ENCODE assay signal across 8 mouse cellular contexts in genomic region chr12:85629661-85630481, GRCm38 (mm10). TPM values are rescaled to one million over a fixed set of nuclear protein-coding genes. Genes with fewer than 3 reads are reported as not detected.
DNase-seq lines count a peak whose midpoint lies in the region; ATAC-seq and TF ChIP-seq lines count a peak whose summit lies in the region.

No protein-coding gene starts in this region.

- DNase-seq in cerebellum, postnatal 10 days, result peak; percentile 42 to 64
- peak; percentile 58 to 68 for DNase-seq in heart, postnatal 36 days
- DNase-seq in urinary bladder, adult 2 months (ENCODE audit: low spot score), result no peak
- no peak for DNase-seq in layer of hippocampus, adult 8-10 months (ENCODE audit: low spot score in 2 of 2)

- no peaks in the 10 kb centered on the region for H3K36me3 ChIP-seq in liver, embryonic 16.5 days (ENCODE audit: control insufficient read depth, insufficient read depth)
- H3K36me3 ChIP-seq in liver, embryonic 12.5 days, result no peaks in the 10 kb centered on the region
- H3K36me3 ChIP-seq in intestine, postnatal 0 days (ENCODE audit: control insufficient read depth, insufficient read depth), result peaks cover 17% of the 10 kb centered on the region; the same call in 1 of the 2 replicates

- H3K27ac ChIP-seq in liver, embryonic 16.5 days (ENCODE audit: low read length), result no peak overlapping the region
- H3K27ac ChIP-seq in liver, embryonic 12.5 days, result no peak overlapping the region
- no peak overlapping the region for H3K27ac ChIP-seq in intestine, postnatal 0 days (ENCODE audit: low read depth, low read length)

- peak overlapping the region; percentile 28; the same call in 1 of the 2 replicates for H3K4me2 ChIP-seq in liver, embryonic 16.5 days (ENCODE audit: low read depth, low read length)
- no peak overlapping the region for H3K4me2 ChIP-seq in liver, embryonic 12.5 days
- no peak overlapping the region for H3K4me2 ChIP-seq in intestine, postnatal 0 days (replicated peaks; ENCODE audit: low read depth)

- WGBS in liver, embryonic 16.5 days (ENCODE audit: insufficient replicate concordance), result 37% methylated on average over 21 of the region's 21 CpGs
- WGBS in liver, embryonic 12.5 days (ENCODE audit: insufficient replicate concordance), result 61% methylated on average over 21 of the region's 21 CpGs
- WGBS in intestine, postnatal 0 days, result 68% methylated on average over 21 of the region's 21 CpGs

- ATAC-seq in liver, embryonic 16.5 days (ENCODE audit: low read depth), result no peak
- ATAC-seq in liver, embryonic 12.5 days, result no peak
- peak; percentile 91 for ATAC-seq in megakaryocyte progenitor cell, adult 5-6 weeks (replicated peaks; ENCODE audit: poor library complexity)
- ATAC-seq in intestine, postnatal 0 days, result no peak

- no peak overlapping the region for H3K9ac ChIP-seq in liver, embryonic 16.5 days (ENCODE audit: low read depth, low read length)
- H3K9ac ChIP-seq in liver, embryonic 12.5 days, result no peak overlapping the region
- no peak overlapping the region for H3K9ac ChIP-seq in intestine, postnatal 0 days (ENCODE audit: low read depth, low read length)

- no peak overlapping the region for H3K4me3 ChIP-seq in liver, embryonic 16.5 days (ENCODE audit: low read depth, low read length)
- H3K4me3 ChIP-seq in liver, embryonic 12.5 days, result no peak overlapping the region
- H3K4me3 ChIP-seq in intestine, postnatal 0 days (ENCODE audit: low read depth, low read length), result no peak overlapping the region

- no peak for TF ChIP-seq CTCF in intestine, postnatal 0 days (IDR thresholded peaks at IDR 0.05; ENCODE audit: low read depth)

- intact Hi-C loops in heart, postnatal 36 days (cut with DNase I), result no loop called here

- H3K9me3 ChIP-seq in liver, embryonic 16.5 days (replicated peaks; ENCODE audit: control insufficient read depth, low read length), result no peaks in the 10 kb centered on the region
- H3K9me3 ChIP-seq in liver, embryonic 12.5 days (replicated peaks), result no peaks in the 10 kb centered on the region
- H3K9me3 ChIP-seq in intestine, postnatal 0 days (ENCODE audit: control insufficient read depth), result no peaks in the 10 kb centered on the region

- no peaks in the 10 kb centered on the region for H3K27me3 ChIP-seq in liver, embryonic 16.5 days (ENCODE audit: control insufficient read depth, insufficient read depth, low read depth, low read length)
- 0 out of 2 replicates have a peak, but pooled peaks cover 3% of the 10 kb centered on the region for H3K27me3 ChIP-seq in liver, embryonic 12.5 days (replicated peaks)
- H3K27me3 ChIP-seq in intestine, postnatal 0 days (replicated peaks; ENCODE audit: control insufficient read depth, insufficient read depth, low read length), result no peaks in the 10 kb centered on the region

- no peaks in the 10 kb centered on the region for H3K4me1 ChIP-seq in liver, embryonic 16.5 days (ENCODE audit: control insufficient read depth, low read depth, low read length)
- H3K4me1 ChIP-seq in liver, embryonic 12.5 days, result peaks cover 3% of the 10 kb centered on the region; the same call in 1 of the 2 replicates
- 0 out of 2 replicates have a peak, but pooled peaks cover 2% of the 10 kb centered on the region for H3K4me1 ChIP-seq in intestine, postnatal 0 days (replicated peaks; ENCODE audit: control insufficient read depth, insufficient read depth, low read length)

RNA-seq across cellular contexts. Expression of gene Jdp2, which starts 31.0 kb away (rescaled TPM):
- polyA plus RNA-seq in liver, embryonic 16.5 days (2015; fragmentation: Nextera tagmentation; extraction: Ambion mirVana), result 0.12 TPM in 1 of 2 replicates, not detected in the other
- polyA plus RNA-seq in liver, embryonic 12.5 days (2016; fragmentation: Nextera tagmentation; extraction: Ambion mirVana), result 0.17 and 0.25 TPM in 2 replicates
- total RNA-seq in heart, postnatal 36 days (2021), result 1 to 10 TPM; 8.7 to 9.0 TPM
- total RNA-seq in megakaryocyte progenitor cell, adult 5-6 weeks (2015), result 12.9 and 18.0 TPM in 2 replicates
- total RNA-seq in megakaryocyte progenitor cell, adult 5-6 weeks (2017), result 38.1 and 46.1 TPM in 2 replicates
- polyA plus RNA-seq in urinary bladder, adult 2 months (2012; rRNA removed), result 20.3 and 27.1 TPM in 2 replicates
- polyA plus RNA-seq in intestine, postnatal 0 days (2015; fragmentation: Nextera tagmentation; extraction: Ambion mirVana), result 0.44 TPM in 2 replicates
- 10 to 100 TPM; 41.8 to 54.1 (median 44.0) TPM for total RNA-seq in layer of hippocampus, adult 8-10 months (2022)

RNA-seq across cellular contexts. Expression of gene Batf, which starts 56.6 kb away (rescaled TPM):
- polyA plus RNA-seq in liver, embryonic 16.5 days (2015; fragmentation: Nextera tagmentation; extraction: Ambion mirVana), result 2.5 and 4.0 TPM in 2 replicates
- polyA plus RNA-seq in liver, embryonic 12.5 days (2016; fragmentation: Nextera tagmentation; extraction: Ambion mirVana), result 4.6 and 5.2 TPM in 2 replicates
- total RNA-seq in heart, postnatal 36 days (2021), result 1 to 10 TPM in 1 of 2 experiments, under 1 TPM in 1; 0.64 to 1.2 TPM
- 8.2 and 9.0 TPM in 2 replicates for total RNA-seq in megakaryocyte progenitor cell, adult 5-6 weeks (2015)
- 29.2 and 41.9 TPM in 2 replicates for total RNA-seq in megakaryocyte progenitor cell, adult 5-6 weeks (2017)
- 4.0 and 4.9 TPM in 2 replicates for polyA plus RNA-seq in urinary bladder, adult 2 months (2012; rRNA removed)
- polyA plus RNA-seq in intestine, postnatal 0 days (2015; fragmentation: Nextera tagmentation; extraction: Ambion mirVana), result 2.5 and 3.0 TPM in 2 replicates
- total RNA-seq in layer of hippocampus, adult 8-10 months (2022), result 1 to 10 TPM in 1 of 4 experiments, under 1 TPM in 1, not detected in 2; 0.94 to 1.2 TPM

Comparison
In these comparisons a context has a peak if more than half of its experiments do, and no peak if none do; other contexts are left out.
1. DNase-seq: peak in cerebellum, postnatal 10 days (2 of 2) and heart, postnatal 36 days (2 of 2); none in urinary bladder, adult 2 months (single experiment) and layer of hippocampus, adult 8-10 months (0 of 2).
2. RNA of gene Jdp2, which starts 31.0 kb away (polyA plus RNA-seq): 20.3 to 27.1 TPM in urinary bladder, adult 2 months; 0.44 TPM in intestine, postnatal 0 days, 0.17 to 0.25 TPM in liver, embryonic 12.5 days and 0.12 TPM in liver, embryonic 16.5 days; every median in the first group is over 10 times any median in the second.